Mouse (Mus musculus) liver, adult 2 months (tissue): ENCODE measurements around the gene Vmac.

ENCODE experiments used
- CTCF ChIP-seq: fragments of 200-500 bp; IDR thresholded peaks from 2 replicates; pipeline ENCODE4 v1.5.1; 2011; ENCODE audit warnings: low read depth, low read length, control low read depth
- POLR2A ChIP-seq: fragments of 200-500 bp; IDR thresholded peaks from 2 replicates; pipeline ENCODE4 v1.6.1; 2011; ENCODE audit warnings: low read length, control low read depth; ENCODE audit not compliant: insufficient read depth; ENCODE audit errors: extremely low read depth

GRCm38 (mm10) chr17:56693851-56694310, 23.9 kb downstream of the Vmac start:
- TF ChIP-seq CTCF (no peak), POLR2A (no peak)
